Mouse (Mus musculus): ENCODE results near the gene Gtf2e1. TPM values are rescaled to one million over a fixed set of nuclear protein-coding genes. Genes with fewer than 3 reads are reported as not detected.

Gtf2e1 gene
- polyA plus RNA-seq, 1 experiment from 2014 or later: 45.4 TPM

- H3K27ac ChIP-seq (replicated peaks; ENCODE audit: low read depth, low read length): no peak overlapping the region
- H3K4me3 ChIP-seq (ENCODE audit: low read depth, low read length): no peak overlapping the region
- WGBS: 86% methylated on average over 1 of the region's 1 CpGs
- no peaks in the 10 kb centered on the region for H3K36me3 ChIP-seq (ENCODE audit: control insufficient read depth, insufficient read depth, low read length)
- H3K9ac ChIP-seq (ENCODE audit: low read length): no peak overlapping the region
- no peaks in the 10 kb centered on the region for H3K9me3 ChIP-seq (ENCODE audit: control insufficient read depth, low read length)
- H3K4me1 ChIP-seq (ENCODE audit: control insufficient read depth, insufficient read depth, low read length): 0 out of 2 replicates have a peak, but pooled peaks cover 4% of the 10 kb centered on the region
- no peak for ATAC-seq (ENCODE audit: insufficient number of reproducible peaks, low FRiP score, low TSS enrichment, low read depth)
- H3K4me2 ChIP-seq (ENCODE audit: low read depth, severe bottlenecking): no peak overlapping the region
- no peaks in the 10 kb centered on the region for H3K27me3 ChIP-seq (ENCODE audit: control insufficient read depth, insufficient read depth, low read length)
- DNase-seq (ENCODE audit: low spot score): no peak
Measured at GRCm38 (mm10) chr16:37579591-37579990, 40.0 kb upstream of the Gtf2e1 start.

- Histone ChIP-seq H3K9me3 (ENCODE audit: control insufficient read depth, low read length) (peaks cover 3% of the 10 kb centered on the region; the same call in 1 of the 2 replicates), H3K27ac (replicated peaks; ENCODE audit: low read depth, low read length) (no peak overlapping the region), H3K9ac (ENCODE audit: low read length) (no peak overlapping the region), H3K36me3 (ENCODE audit: control insufficient read depth, insufficient read depth, low read length) (no peaks in the 10 kb centered on the region), H3K4me1 (ENCODE audit: control insufficient read depth, insufficient read depth, low read length) (peaks cover 12% of the 10 kb centered on the region; the same call in 1 of the 2 replicates), H3K4me3 (ENCODE audit: low read depth, low read length) (no peak overlapping the region), H3K27me3 (ENCODE audit: control insufficient read depth, insufficient read depth, low read length) (no peaks in the 10 kb centered on the region), H3K4me2 (ENCODE audit: low read depth, severe bottlenecking) (no peak overlapping the region)
- ATAC-seq (ENCODE audit: insufficient number of reproducible peaks, low FRiP score, low TSS enrichment, low read depth) (no peak), DNase-seq (ENCODE audit: low spot score) (no peak)
- WGBS: 70% methylated on average over 3 of the region's 3 CpGs
Measured at GRCm38 (mm10) chr16:37575325-37575724, 35.7 kb upstream of the Gtf2e1 start.

- no peak overlapping the region for H3K4me2 ChIP-seq (ENCODE audit: low read depth, severe bottlenecking)
- peaks cover 3% of the 10 kb centered on the region; the same call in 1 of the 2 replicates for H3K9me3 ChIP-seq (ENCODE audit: control insufficient read depth, low read length)
- ATAC-seq (ENCODE audit: insufficient number of reproducible peaks, low FRiP score, low TSS enrichment, low read depth) (no peak), DNase-seq (ENCODE audit: low spot score) (no peak)
- H3K27me3 ChIP-seq (ENCODE audit: control insufficient read depth, insufficient read depth, low read length): no peaks in the 10 kb centered on the region
- H3K36me3 ChIP-seq (ENCODE audit: control insufficient read depth, insufficient read depth, low read length): no peaks in the 10 kb centered on the region
- H3K4me1 ChIP-seq (ENCODE audit: control insufficient read depth, insufficient read depth, low read length): peaks cover 8% of the 10 kb centered on the region; the same call in 1 of the 2 replicates
- H3K9ac ChIP-seq (ENCODE audit: low read length): no peak overlapping the region
- H3K4me3 ChIP-seq (ENCODE audit: low read depth, low read length): no peak overlapping the region
- 94% methylated on average over 5 of the region's 5 CpGs for WGBS
- H3K27ac ChIP-seq (replicated peaks; ENCODE audit: low read depth, low read length): no peak overlapping the region
Measured at GRCm38 (mm10) chr16:37573061-37573460, 33.5 kb upstream of the Gtf2e1 start.

- H3K4me1 ChIP-seq (ENCODE audit: control insufficient read depth, insufficient read depth, low read length): peaks cover 8% of the 10 kb centered on the region; the same call in 1 of the 2 replicates
- DNase-seq (ENCODE audit: low spot score) (peak; percentile 46), ATAC-seq (ENCODE audit: insufficient number of reproducible peaks, low FRiP score, low TSS enrichment, low read depth) (no peak)
- no peak overlapping the region for H3K9ac ChIP-seq (ENCODE audit: low read length)
- no peak overlapping the region; the same call in 1 of the 2 replicates for H3K4me2 ChIP-seq (ENCODE audit: low read depth, severe bottlenecking)
- H3K27ac ChIP-seq (replicated peaks; ENCODE audit: low read depth, low read length): 0 out of 2 replicates have a peak overlapping the region, but pooled peaks have one; percentile 32
- H3K36me3 ChIP-seq (ENCODE audit: control insufficient read depth, insufficient read depth, low read length): no peaks in the 10 kb centered on the region
- WGBS: 39% methylated on average over 12 of the region's 12 CpGs
- no peak overlapping the region for H3K4me3 ChIP-seq (ENCODE audit: low read depth, low read length)
- H3K9me3 ChIP-seq (ENCODE audit: control insufficient read depth, low read length): peaks cover 3% of the 10 kb centered on the region; the same call in 1 of the 2 replicates
- H3K27me3 ChIP-seq (ENCODE audit: control insufficient read depth, insufficient read depth, low read length): no peaks in the 10 kb centered on the region
Measured at GRCm38 (mm10) chr16:37572117-37572754, 32.6 kb upstream of the Gtf2e1 start.

- ATAC-seq (ENCODE audit: insufficient number of reproducible peaks, low FRiP score, low TSS enrichment, low read depth): no peak
- Histone ChIP-seq H3K4me2 (ENCODE audit: low read depth, severe bottlenecking) (no peak overlapping the region), H3K9me3 (ENCODE audit: control insufficient read depth, low read length) (peaks cover 3% of the 10 kb centered on the region; the same call in 1 of the 2 replicates), H3K27me3 (ENCODE audit: control insufficient read depth, insufficient read depth, low read length) (no peaks in the 10 kb centered on the region), H3K9ac (ENCODE audit: low read length) (no peak overlapping the region), H3K27ac (replicated peaks; ENCODE audit: low read depth, low read length) (peak overlapping the region; percentile 38; the same call in 1 of the 2 replicates), H3K4me1 (ENCODE audit: control insufficient read depth, insufficient read depth, low read length) (peaks cover 8% of the 10 kb centered on the region; the same call in 1 of the 2 replicates), H3K4me3 (ENCODE audit: low read depth, low read length) (no peak overlapping the region), H3K36me3 (ENCODE audit: control insufficient read depth, insufficient read depth, low read length) (no peaks in the 10 kb centered on the region)
- 37% methylated on average over 3 of the region's 3 CpGs for WGBS
- DNase-seq (ENCODE audit: low spot score): no peak
Measured at GRCm38 (mm10) chr16:37571554-37571953, 32.0 kb upstream of the Gtf2e1 start.

- H3K9ac ChIP-seq (ENCODE audit: low read length): no peak overlapping the region
- no peaks in the 10 kb centered on the region for H3K27me3 ChIP-seq (ENCODE audit: control insufficient read depth, insufficient read depth, low read length)
- no peak for ATAC-seq (ENCODE audit: insufficient number of reproducible peaks, low FRiP score, low TSS enrichment, low read depth)
- peaks cover 7% of the 10 kb centered on the region; the same call in 1 of the 2 replicates for H3K4me1 ChIP-seq (ENCODE audit: control insufficient read depth, insufficient read depth, low read length)
- no peak overlapping the region for H3K4me2 ChIP-seq (ENCODE audit: low read depth, severe bottlenecking)
- H3K36me3 ChIP-seq (ENCODE audit: control insufficient read depth, insufficient read depth, low read length): no peaks in the 10 kb centered on the region
- 89% methylated on average over 12 of the region's 12 CpGs for WGBS
- H3K9me3 ChIP-seq (ENCODE audit: control insufficient read depth, low read length): no peaks in the 10 kb centered on the region
- H3K27ac ChIP-seq (replicated peaks; ENCODE audit: low read depth, low read length): no peak overlapping the region
- H3K4me3 ChIP-seq (ENCODE audit: low read depth, low read length): no peak overlapping the region
- DNase-seq (ENCODE audit: low spot score): no peak
Measured at GRCm38 (mm10) chr16:37567113-37568050, 27.8 kb upstream of the Gtf2e1 start.

GRCm38 (mm10) chr16:37566107-37566506 is 26.5 kb upstream of the Gtf2e1 start:
- 80% methylated on average over 6 of the region's 6 CpGs for WGBS
- no peak for ATAC-seq (ENCODE audit: insufficient number of reproducible peaks, low FRiP score, low TSS enrichment, low read depth)

GRCm38 (mm10) chr16:37565117-37565516 is 25.5 kb upstream of the Gtf2e1 start:
- Histone ChIP-seq H3K27me3 (ENCODE audit: control insufficient read depth, insufficient read depth, low read length) (no peaks in the 10 kb centered on the region), H3K4me2 (ENCODE audit: low read depth, severe bottlenecking) (no peak overlapping the region), H3K4me3 (ENCODE audit: low read depth, low read length) (no peak overlapping the region), H3K9me3 (ENCODE audit: control insufficient read depth, low read length) (no peaks in the 10 kb centered on the region), H3K4me1 (ENCODE audit: control insufficient read depth, insufficient read depth, low read length) (no peaks in the 10 kb centered on the region), H3K9ac (ENCODE audit: low read length) (no peak overlapping the region), H3K27ac (replicated peaks; ENCODE audit: low read depth, low read length) (no peak overlapping the region), H3K36me3 (ENCODE audit: control insufficient read depth, insufficient read depth, low read length) (no peaks in the 10 kb centered on the region)
- no peak for DNase-seq (ENCODE audit: low spot score)
- 85% methylated on average over 1 of the region's 1 CpGs for WGBS
- ATAC-seq (ENCODE audit: insufficient number of reproducible peaks, low FRiP score, low TSS enrichment, low read depth): no peak

More at GRCm38 (mm10) chr16:37566107-37566506, 26.5 kb upstream of the Gtf2e1 start:
- Histone ChIP-seq H3K9ac (ENCODE audit: low read length) (no peak overlapping the region), H3K4me3 (ENCODE audit: low read depth, low read length) (no peak overlapping the region), H3K27me3 (ENCODE audit: control insufficient read depth, insufficient read depth, low read length) (no peaks in the 10 kb centered on the region), H3K36me3 (ENCODE audit: control insufficient read depth, insufficient read depth, low read length) (no peaks in the 10 kb centered on the region), H3K4me2 (ENCODE audit: low read depth, severe bottlenecking) (no peak overlapping the region), H3K27ac (replicated peaks; ENCODE audit: low read depth, low read length) (no peak overlapping the region), H3K9me3 (ENCODE audit: control insufficient read depth, low read length) (no peaks in the 10 kb centered on the region), H3K4me1 (ENCODE audit: control insufficient read depth, insufficient read depth, low read length) (peaks cover under 1% of the 10 kb centered on the region; the same call in 1 of the 2 replicates)
- no peak for DNase-seq (ENCODE audit: low spot score)

Data from limb, embryonic 11.5 days (tissue).